ENCODE assay signal across 15 mouse cellular contexts in the genomic region with DNA sequence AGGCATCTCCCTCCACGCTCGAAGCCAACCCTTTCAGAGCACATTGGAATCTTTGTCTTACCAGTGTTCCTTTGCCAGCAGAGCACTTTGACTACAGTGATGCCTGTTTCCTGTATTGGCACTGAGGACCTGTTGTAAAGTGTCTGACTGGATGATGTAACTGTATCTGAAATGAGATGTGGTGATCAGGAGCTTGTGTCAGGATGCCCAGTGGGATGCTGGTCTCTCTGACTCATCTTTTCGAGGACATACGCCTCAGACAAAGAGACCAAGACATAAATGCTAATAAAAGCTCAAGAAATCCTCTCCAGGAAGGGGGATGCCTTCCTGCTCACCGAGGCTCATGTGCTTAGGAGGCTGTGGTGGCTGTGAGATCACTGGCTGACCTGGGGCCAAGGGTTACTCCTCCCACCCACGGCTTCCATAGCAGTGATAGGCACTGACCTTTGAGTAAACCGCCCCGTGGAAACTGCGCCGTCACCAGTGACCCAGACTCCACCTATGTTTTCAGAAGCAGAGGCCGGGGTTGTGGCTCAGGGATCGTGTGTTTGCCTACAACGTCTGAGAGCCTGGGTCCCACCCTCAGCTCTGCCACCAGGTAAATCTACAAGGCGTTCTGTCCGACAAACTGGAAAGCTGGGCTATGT. TPM values are rescaled to one million over a fixed set of nuclear protein-coding genes. Genes with fewer than 3 reads are reported as not detected.
"Had no signal": no experiment of that assay in that cellular context is flagged by ENCODE, and none has a peak within 500 bp of the region (broad histone marks: within the 10 kb centered on the region; RNA-seq: fewer than 3 reads in every experiment).

No protein-coding gene starts in this region.

- H3K4me3 ChIP-seq: kidney, embryonic 15.5 days; limb, embryonic 15.5 days; midbrain, embryonic 10.5 days; neural tube, embryonic 12.5 days had no signal

- H3K4me1 ChIP-seq: limb, embryonic 15.5 days; midbrain, embryonic 10.5 days; neural tube, embryonic 12.5 days had no signal

- H3K27ac ChIP-seq: kidney, embryonic 15.5 days; limb, embryonic 15.5 days; liver, embryonic 14.5 days; midbrain, embryonic 10.5 days; neural tube, embryonic 12.5 days had no signal

- H3K9ac ChIP-seq: kidney, embryonic 15.5 days; limb, embryonic 15.5 days; liver, embryonic 14.5 days; neural tube, embryonic 12.5 days had no signal

- H3K9me3 ChIP-seq: kidney, embryonic 15.5 days; limb, embryonic 15.5 days; midbrain, embryonic 10.5 days; neural tube, embryonic 12.5 days had no signal

- DNase-seq: kidney, adult 18-20 months; kidney, postnatal 14 days; layer of hippocampus, postnatal 36 days; lung, adult 18-20 months; lung, postnatal 36 days; midbrain, embryonic 14.5 days; thymus, adult 18-20 months; thymus, postnatal 14 days had no signal

- H3K4me2 ChIP-seq: kidney, embryonic 15.5 days; limb, embryonic 15.5 days; neural tube, embryonic 12.5 days had no signal

- H3K27me3 ChIP-seq: kidney, embryonic 15.5 days; limb, embryonic 15.5 days; neural tube, embryonic 12.5 days had no signal

RNA-seq across cellular contexts. Expression of gene Hhipl2, which starts 3.8 kb away (rescaled TPM):
- total RNA-seq: megakaryocyte progenitor cell, adult 5-6 weeks had no signal
- polyA plus RNA-seq: lung, embryonic 16.5 days had no signal
